Mouse (Mus musculus) E14TG2a.4 (cell line): ENCODE results near the gene Arnt2.

Experiments
- H3K27me3 ChIP-seq: 2 replicates; pipeline ENCODE4 v1.6.1; 2014; ENCODE audit warnings: low read length, control low read depth; ENCODE audit not compliant: insufficient read depth
- H3K36me3 ChIP-seq: 2 replicates; pipeline ENCODE4 v1.6.1; 2014; ENCODE audit warnings: low read length, control low read depth; ENCODE audit not compliant: insufficient read depth
- H3K4me1 ChIP-seq: replicated peaks from 2 replicates; pipeline ENCODE4 v1.6.1; 2014; ENCODE audit warnings: low read depth, low read length, control low read depth
- H3K4me3 ChIP-seq: replicated peaks from 2 replicates; pipeline ENCODE4 v1.5.1; 2014; ENCODE audit warnings: mild to moderate bottlenecking, low read length
- H3K9me3 ChIP-seq: 2 replicates; pipeline ENCODE4 v1.6.1; 2014; ENCODE audit warnings: low read length, control low read depth
- CTCF ChIP-seq: conservative IDR thresholded peaks from 2 replicates; pipeline ENCODE4 v1.5.1; 2014; ENCODE audit warnings: low read length
- NANOG ChIP-seq: IDR thresholded peaks from 2 replicates; pipeline ENCODE4 v1.6.1; 2014; ENCODE audit warnings: borderline replicate concordance, low read length, mixed read lengths
- POU5F1 ChIP-seq: IDR thresholded peaks from 2 replicates; pipeline ENCODE4 v1.6.1; 2014; ENCODE audit warnings: low read length, borderline replicate concordance

Arnt2 gene

DNA sequence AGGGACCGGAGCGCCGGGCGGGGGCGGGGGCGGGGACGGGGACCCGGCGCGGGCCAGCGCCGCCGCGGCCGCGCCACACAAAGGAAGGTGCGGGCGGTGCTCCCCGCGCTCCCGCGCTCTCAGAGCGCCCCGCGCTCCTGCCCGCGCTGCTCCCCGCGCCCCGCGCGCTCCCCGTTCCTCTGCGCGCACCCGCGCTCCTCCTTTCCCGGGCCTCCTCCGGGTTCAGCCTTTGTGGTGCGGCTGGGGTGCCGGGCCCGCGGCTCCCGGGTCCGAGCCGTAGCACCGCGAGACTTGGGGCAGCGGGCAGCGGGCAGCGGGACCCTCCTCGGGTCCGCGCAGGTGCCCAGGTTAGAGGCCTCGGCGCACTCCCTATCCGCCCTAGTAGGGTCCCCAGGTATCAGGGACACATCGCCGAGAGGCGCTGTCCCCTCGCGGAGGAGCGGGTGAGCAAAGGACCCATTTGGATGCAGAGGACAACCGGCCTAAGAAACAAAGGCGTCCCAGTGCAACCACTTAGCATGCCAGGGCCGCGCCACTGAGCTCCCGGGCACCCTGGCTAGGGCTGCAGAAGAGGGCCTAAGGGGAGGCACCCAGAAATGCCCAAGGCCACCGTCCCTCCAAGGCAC lies at the start of gene Arnt2:
Arnt2 (minus strand) TSS at position 281 of the 626 bp plus-strand sequence.
- H3K27me3 ChIP-seq, result peaks cover 60% of the 10 kb centered on the region
- H3K36me3 ChIP-seq, result no peaks in the 10 kb centered on the region
- peak within 1 kb of the TSS; percentile 89 for H3K4me3 ChIP-seq
- H3K9me3 ChIP-seq, result 0 out of 2 replicates have a peak, but pooled peaks cover 3% of the 10 kb centered on the region
- TF ChIP-seq CTCF, result no peak
- no peak for TF ChIP-seq NANOG
- TF ChIP-seq POU5F1, result no peak
- H3K4me1 ChIP-seq, result peaks cover 11% of the 10 kb centered on the region; the same call in 1 of the 2 replicates

DNA sequence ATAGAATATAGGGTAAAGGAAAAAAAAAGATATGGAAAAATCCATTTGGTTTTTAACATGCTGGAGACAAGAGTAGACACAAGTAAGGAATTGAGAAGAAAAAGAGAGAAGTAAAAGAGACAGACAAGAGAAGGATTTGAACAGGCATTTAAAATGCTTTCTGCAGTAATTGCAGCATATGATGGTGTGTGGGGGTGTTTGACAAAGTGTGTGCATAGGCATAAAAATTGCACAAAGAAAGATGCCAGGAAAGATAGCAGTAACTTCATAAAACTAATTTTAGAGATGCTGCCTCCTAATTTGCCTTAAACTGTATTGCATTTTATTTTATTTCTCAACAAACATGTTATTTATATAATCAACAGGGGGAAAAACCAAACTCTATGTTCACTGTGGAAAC lies 41.7 kb upstream of the Arnt2 start:
- Histone ChIP-seq H3K27me3 (peaks cover 8% of the 10 kb centered on the region; the same call in 1 of the 2 replicates), H3K36me3 (no peaks in the 10 kb centered on the region), H3K9me3 (no peaks in the 10 kb centered on the region), H3K4me3 (no peak overlapping the region), H3K4me1 (no peaks in the 10 kb centered on the region)
- TF ChIP-seq POU5F1 (no peak), CTCF (no peak), NANOG (no peak)

DNA sequence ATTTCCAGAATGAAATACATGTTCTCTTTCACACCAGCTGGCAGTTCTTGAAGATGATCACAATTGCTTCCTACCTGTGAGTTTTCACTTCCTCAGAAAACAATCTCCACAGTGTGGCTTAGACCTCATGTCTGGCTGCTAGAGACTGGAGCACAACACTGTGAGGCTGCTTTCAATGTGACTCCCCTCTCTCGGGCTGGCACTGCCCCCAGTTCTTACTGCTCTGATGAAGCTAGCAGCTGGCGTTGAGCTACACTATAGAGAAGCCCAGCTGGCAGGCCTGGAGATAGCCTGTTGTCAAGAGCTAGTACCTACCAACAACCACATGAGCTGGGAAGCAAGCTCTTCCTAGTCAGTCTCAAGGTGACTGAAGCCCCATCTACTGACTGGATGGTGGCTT lies 39.1 kb upstream of the Arnt2 start:
- TF ChIP-seq CTCF (no peak), NANOG (no peak), POU5F1 (no peak)
- Histone ChIP-seq H3K27me3 (no peaks in the 10 kb centered on the region), H3K4me3 (no peak overlapping the region), H3K4me1 (no peaks in the 10 kb centered on the region), H3K9me3 (no peaks in the 10 kb centered on the region), H3K36me3 (no peaks in the 10 kb centered on the region)

DNA sequence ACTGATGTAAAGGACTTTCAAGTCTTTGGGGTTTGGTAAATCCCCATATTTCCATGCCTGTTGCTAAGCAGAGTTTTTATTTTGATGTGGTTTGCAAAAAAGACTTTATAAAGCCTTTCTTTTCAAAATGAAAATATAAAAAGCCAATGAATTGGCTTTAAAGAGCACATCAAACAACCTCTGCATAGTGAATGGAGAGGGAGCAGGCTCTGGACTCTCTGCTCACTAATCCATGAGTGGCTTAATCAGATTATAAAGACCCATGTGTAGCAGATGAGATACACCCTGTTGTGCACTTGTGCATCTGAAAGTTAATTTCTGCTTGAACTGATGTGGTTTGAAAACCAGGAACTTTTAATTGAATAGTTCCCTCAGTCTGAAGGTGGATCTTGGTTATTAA lies 38.5 kb upstream of the Arnt2 start:
- no peaks in the 10 kb centered on the region for H3K9me3 ChIP-seq
- no peaks in the 10 kb centered on the region for H3K4me1 ChIP-seq

DNA sequence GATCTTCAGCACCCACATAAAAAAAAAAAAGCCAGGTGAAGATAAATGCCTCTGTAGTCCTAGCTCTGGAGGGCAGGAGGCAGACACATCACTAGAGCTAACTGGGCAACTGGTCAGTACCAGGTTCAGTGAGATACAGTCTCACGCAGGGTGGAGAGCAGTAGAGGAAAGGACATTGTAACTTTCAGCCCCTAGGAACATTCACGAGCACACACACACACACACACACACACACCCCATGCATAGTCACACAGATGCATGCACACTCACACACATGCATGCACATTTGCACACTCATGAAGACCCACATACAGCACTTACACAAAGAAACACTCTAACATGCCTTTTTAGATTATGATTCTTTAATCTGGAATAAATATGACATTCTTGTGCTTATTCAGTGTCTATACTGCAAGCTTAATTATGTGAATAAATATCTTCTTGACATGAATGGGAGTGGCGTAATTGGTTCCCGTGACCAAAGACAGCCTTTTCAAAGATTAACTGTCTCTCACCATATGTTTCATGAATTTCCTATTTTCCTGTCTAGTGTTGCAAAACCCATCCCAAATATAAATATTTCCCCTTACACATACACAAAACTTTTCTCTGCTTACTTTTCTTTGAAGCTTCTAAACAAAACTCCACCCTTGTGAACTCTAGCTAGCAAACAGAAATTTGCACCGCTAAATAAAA lies 37.9 kb upstream of the Arnt2 start:
- Histone ChIP-seq H3K4me1 (no peaks in the 10 kb centered on the region), H3K36me3 (no peaks in the 10 kb centered on the region), H3K27me3 (no peaks in the 10 kb centered on the region), H3K4me3 (no peak overlapping the region), H3K9me3 (no peaks in the 10 kb centered on the region)
- no peak for TF ChIP-seq NANOG
- no peak for TF ChIP-seq CTCF
- TF ChIP-seq POU5F1, result no peak

More for the DNA sequence above, 38.5 kb upstream of the Arnt2 start:
- TF ChIP-seq CTCF (no peak), NANOG (no peak), POU5F1 (no peak)
- no peaks in the 10 kb centered on the region for H3K27me3 ChIP-seq
- H3K36me3 ChIP-seq, result no peaks in the 10 kb centered on the region
- H3K4me3 ChIP-seq, result no peak overlapping the region

DNA sequence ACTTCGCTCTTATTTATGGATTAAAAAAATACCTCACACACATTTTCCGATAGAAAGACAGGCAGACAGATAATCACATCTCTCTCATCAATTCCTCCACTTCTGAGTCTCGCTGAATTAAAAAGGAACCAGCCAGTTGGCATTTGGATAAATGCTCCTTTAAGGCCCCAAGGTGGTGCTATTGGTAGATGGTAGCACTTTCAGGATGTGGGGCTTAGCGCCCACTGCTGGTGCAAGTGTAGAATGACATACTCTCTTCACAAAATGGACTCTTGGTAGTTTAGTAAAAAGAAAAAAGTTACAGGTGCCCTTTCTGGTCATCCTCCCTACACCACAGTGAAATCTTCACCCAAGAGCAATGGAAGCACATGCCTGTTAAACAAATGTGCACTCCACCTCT lies 37.1 kb upstream of the Arnt2 start:
- no peak overlapping the region for H3K4me3 ChIP-seq
- no peaks in the 10 kb centered on the region for H3K36me3 ChIP-seq
- TF ChIP-seq CTCF (peak; percentile 99), NANOG (no peak)
- H3K4me1 ChIP-seq, result no peaks in the 10 kb centered on the region
- H3K9me3 ChIP-seq, result no peaks in the 10 kb centered on the region
- H3K27me3 ChIP-seq, result no peaks in the 10 kb centered on the region

DNA sequence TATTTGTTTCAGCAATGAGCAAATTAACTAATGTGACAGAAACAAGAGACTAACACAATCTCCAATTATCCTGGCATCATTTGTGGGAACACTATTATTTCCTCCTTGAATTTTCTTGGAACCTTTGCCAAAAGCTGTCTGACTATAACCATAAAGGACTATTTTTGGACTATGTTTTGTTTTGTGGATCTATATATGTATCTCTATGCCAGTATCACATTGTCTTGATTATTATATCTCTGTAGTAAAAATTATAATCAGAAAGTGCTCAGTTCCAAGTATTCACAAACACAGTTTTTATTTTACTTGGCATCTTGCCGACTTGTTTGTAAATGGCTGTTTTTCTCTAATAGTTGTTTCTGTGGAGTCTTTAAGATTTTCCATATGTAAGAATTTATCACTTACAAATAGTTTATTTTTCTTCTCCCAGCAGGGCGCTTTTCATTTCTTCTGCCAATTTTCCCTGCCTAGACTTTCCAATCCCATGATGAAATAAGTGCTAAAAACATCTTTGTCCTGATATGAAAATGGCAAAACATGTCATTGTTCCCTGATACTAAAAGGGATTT lies 32.5 kb upstream of the Arnt2 start:
- Histone ChIP-seq H3K9me3 (no peaks in the 10 kb centered on the region), H3K4me1 (no peaks in the 10 kb centered on the region), H3K36me3 (no peaks in the 10 kb centered on the region), H3K27me3 (no peaks in the 10 kb centered on the region), H3K4me3 (no peak overlapping the region)
- TF ChIP-seq NANOG, result no peak
- TF ChIP-seq POU5F1, result no peak
- TF ChIP-seq CTCF, result no peak

DNA sequence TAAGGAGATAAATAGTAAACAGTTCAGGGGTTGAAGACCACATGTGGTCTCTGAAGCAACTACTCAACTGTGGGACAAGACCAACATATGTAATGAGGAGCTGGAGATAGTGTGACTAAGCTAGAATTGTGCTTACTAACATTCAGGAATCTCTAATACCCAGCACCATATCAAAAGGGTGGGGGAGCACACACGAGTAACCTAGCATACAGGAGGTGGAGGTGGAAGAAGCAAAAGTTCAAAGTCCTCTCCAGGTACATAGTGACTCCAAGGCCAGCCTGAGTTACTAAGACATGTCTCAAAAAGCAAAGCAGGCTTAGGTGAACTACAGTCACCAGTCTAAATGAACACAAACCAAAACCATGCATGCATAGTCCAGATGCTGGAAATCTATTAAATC lies 29.6 kb upstream of the Arnt2 start:
- Histone ChIP-seq H3K4me3 (no peak overlapping the region), H3K9me3 (no peaks in the 10 kb centered on the region), H3K27me3 (no peaks in the 10 kb centered on the region), H3K36me3 (no peaks in the 10 kb centered on the region), H3K4me1 (no peaks in the 10 kb centered on the region)
- TF ChIP-seq NANOG (no peak), CTCF (no peak), POU5F1 (no peak)

DNA sequence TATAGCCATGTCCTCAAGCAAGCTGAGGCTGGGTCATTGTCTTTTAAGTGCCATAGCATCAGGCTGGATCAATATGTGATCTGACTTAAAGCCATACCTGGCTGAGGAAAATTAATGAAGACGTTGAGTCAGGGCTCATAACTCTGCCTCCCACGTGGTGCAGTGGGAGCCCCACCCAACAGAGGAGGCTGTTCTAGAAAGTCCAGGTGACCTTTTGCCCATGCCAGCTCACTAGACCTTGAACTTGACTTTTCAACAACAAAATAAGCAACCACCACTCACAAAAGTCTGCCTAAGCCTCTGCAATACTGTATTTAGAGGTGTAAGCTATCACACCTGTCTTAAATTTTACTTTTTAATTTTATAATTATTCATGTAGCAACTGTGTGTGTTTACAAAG lies 24.9 kb upstream of the Arnt2 start:
- Histone ChIP-seq H3K27me3 (0 out of 2 replicates have a peak, but pooled peaks cover 3% of the 10 kb centered on the region), H3K4me1 (no peaks in the 10 kb centered on the region), H3K9me3 (no peaks in the 10 kb centered on the region), H3K4me3 (no peak overlapping the region), H3K36me3 (no peaks in the 10 kb centered on the region)
- TF ChIP-seq CTCF (no peak), POU5F1 (no peak), NANOG (no peak)
